Mouse (Mus musculus) bone marrow, adult 2 months (tissue): ENCODE data around the gene Olfr913.

Experiments used
- CTCF ChIP-seq: fragments of 200-500 bp; IDR thresholded peaks from 2 replicates; pipeline ENCODE4 v1.5.1; 2011; ENCODE audit warnings: low read length, control low read depth; ENCODE audit not compliant: control insufficient read depth, insufficient read depth
- POLR2A ChIP-seq: fragments of 200-500 bp; IDR thresholded peaks from 2 replicates; pipeline ENCODE4 v1.6.1; 2011; ENCODE audit warnings: low read depth, mild to moderate bottlenecking, control low read depth, low read length, borderline replicate concordance; ENCODE audit not compliant: control insufficient read depth

GRCm38 (mm10) chr9:38632406-38632805, 39.8 kb downstream of the Olfr913 start:
- TF ChIP-seq CTCF (no peak), POLR2A (no peak)
